Mouse (Mus musculus) CH12.LX (cell line): ENCODE measurements around the gene Asl.

Experiments used
- BHLHE40 ChIP-seq: IDR thresholded peaks from 2 replicates; pipeline ENCODE4 v1.6.1; 2011; ENCODE audit warnings: mild to moderate bottlenecking, low read depth, low read length, improper control_type of control experiment
- CTCF ChIP-seq, 2 experiments: IDR thresholded peaks in 1 of 2; conservative IDR thresholded peaks in 1 of 2; 2 replicates each; pipeline ENCODE4 v1.5.1; 2011 to 2012; ENCODE audit warnings: low read depth in 2 of 2, low read length in 2 of 2, improper control_type of control experiment in 1 of 2, inconsistent platforms in 1 of 2, mild to moderate bottlenecking in 1 of 2, moderate library complexity in 1 of 2
- EP300 ChIP-seq: IDR thresholded peaks from 2 replicates; pipeline ENCODE4 v1.6.1; 2011; ENCODE audit warnings: low read length, improper control_type of control experiment
- MAFK ChIP-seq: IDR thresholded peaks from 2 replicates; pipeline ENCODE4 v1.6.1; 2011; ENCODE audit warnings: low read length, improper control_type of control experiment; ENCODE audit not compliant: insufficient replicate concordance
- MAX ChIP-seq: IDR thresholded peaks from 2 replicates; pipeline ENCODE4 v1.6.1; 2011; ENCODE audit warnings: low read length, improper control_type of control experiment
- MXI1 ChIP-seq: IDR thresholded peaks from 2 replicates; pipeline ENCODE4 v1.6.1; 2011; ENCODE audit warnings: mild to moderate bottlenecking, low read depth, low read length, improper control_type of control experiment
- NRF1 ChIP-seq: IDR thresholded peaks from 2 replicates; pipeline ENCODE4 v1.6.1; 2014; ENCODE audit warnings: low read depth, mild to moderate bottlenecking, inconsistent platforms, low read length, improper control_type of control experiment, moderate library complexity
- POLR2A ChIP-seq: IDR thresholded peaks from 2 replicates; pipeline ENCODE4 v1.6.1; 2011; ENCODE audit warnings: low read depth, mild to moderate bottlenecking, improper control_type of control experiment, low read length
- POLR2AphosphoS2 ChIP-seq: IDR thresholded peaks from 2 replicates; pipeline ENCODE4 v1.6.1; 2011; ENCODE audit warnings: low read depth, low read length, improper control_type of control experiment
- RCOR1 ChIP-seq: conservative IDR thresholded peaks from 2 replicates; pipeline ENCODE4 v1.6.1; 2012; ENCODE audit warnings: low read depth, mild to moderate bottlenecking, inconsistent platforms, low read length, improper control_type of control experiment
- SMC3 ChIP-seq: IDR thresholded peaks from 2 replicates; pipeline ENCODE4 v1.6.1; 2011; ENCODE audit warnings: low read depth, low read length, improper control_type of control experiment
- USF1 ChIP-seq: IDR thresholded peaks from 2 replicates; pipeline ENCODE4 v1.6.1; 2014; ENCODE audit warnings: low read depth, mild to moderate bottlenecking, inconsistent platforms, low read length, improper control_type of control experiment
- ZKSCAN1 ChIP-seq: IDR thresholded peaks from 2 replicates; pipeline ENCODE4 v1.6.1; 2012; ENCODE audit warnings: low read depth, inconsistent platforms, low read length, improper control_type of control experiment, borderline replicate concordance
- ZMIZ1 ChIP-seq: IDR thresholded peaks from 2 replicates; pipeline ENCODE4 v1.6.1; 2012; ENCODE audit warnings: low read depth, mild to moderate bottlenecking, inconsistent platforms, low read length, improper control_type of control experiment

- TF ChIP-seq CTCF (conservative IDR thresholded peaks at IDR 0.05 in 1 of 2, IDR thresholded peaks at IDR 0.05 in 1 of 2; ENCODE audit: low read depth in 2 of 2, low read length in 2 of 2) (no peak), ZKSCAN1 (no peak), MAFK (no peak), EP300 (no peak), SMC3 (no peak), MXI1 (no peak), POLR2AphosphoS2 (no peak), POLR2A (no peak), RCOR1 (no peak), NRF1 (no peak), MAX (no peak), USF1 (no peak), BHLHE40 (no peak), ZMIZ1 (no peak)
Observed at GRCm38 (mm10) chr5:130073026-130073425, 44.0 kb upstream of the Asl start, which contains the start of gene Tpst1.
